Mouse (Mus musculus) CD4-positive, CD25-positive, alpha-beta regulatory T cell (primary cell): ENCODE measurements around the gene Sfpq. TPM values are rescaled to one million over a fixed set of nuclear protein-coding genes. Genes with fewer than 3 reads are reported as not detected.

Source experiments
- polyA plus RNA-seq: library from polyadenylated mRNA; unstranded; fragments of 100-300 nt; shearing (Covaris generic); gene quantifications from one replicate; pipeline ENCODE4 v1.2.1, GENCODE M21; 2017

Gene Sfpq
- 121 TPM for polyA plus RNA-seq

DNA sequence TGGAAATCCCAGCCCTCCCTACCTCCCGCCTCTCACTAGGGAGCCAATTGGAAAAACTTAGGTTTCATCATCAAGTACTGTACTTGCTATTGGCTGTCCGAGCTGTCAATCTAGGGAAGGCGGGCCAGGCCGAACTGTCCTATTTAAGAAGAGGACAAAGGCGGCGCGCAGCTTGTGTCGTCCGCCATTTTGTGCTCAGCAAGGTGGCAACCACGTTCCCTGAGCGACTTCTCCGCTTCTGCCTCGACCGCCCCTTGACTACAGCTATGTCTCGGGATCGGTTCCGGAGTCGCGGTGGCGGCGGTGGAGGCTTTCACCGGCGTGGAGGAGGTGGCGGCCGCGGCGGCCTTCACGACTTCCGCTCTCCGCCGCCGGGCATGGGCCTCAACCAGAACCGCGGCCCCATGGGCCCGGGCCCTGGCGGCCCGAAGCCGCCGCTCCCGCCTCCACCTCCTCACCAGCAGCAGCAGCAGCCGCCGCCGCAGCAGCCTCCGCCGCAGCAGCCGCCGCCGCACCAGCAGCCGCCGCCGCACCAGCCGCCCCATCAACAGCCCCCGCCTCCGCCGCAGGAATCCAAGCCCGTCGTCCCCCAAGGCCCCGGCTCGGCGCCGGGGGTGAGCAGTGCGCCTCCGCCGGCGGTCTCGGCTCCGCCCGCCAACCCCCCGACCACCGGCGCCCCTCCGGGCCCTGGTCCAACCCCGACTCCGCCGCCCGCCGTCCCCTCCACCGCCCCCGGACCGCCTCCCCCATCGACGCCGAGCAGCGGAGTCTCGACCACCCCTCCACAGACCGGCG is at the start of gene Sfpq:
Gene Sfpq, plus strand, starts transcription at position 174 of the 795 bp plus-strand sequence.

GRCm38 (mm10) chr4:127060585-127061290 is 39.6 kb downstream of the Sfpq start, which contains the start of gene Zmym1:
Gene Zmym1, minus strand, starts transcription at chr4:127061152.

GRCm38 (mm10) chr4:127076875-127077548 is 55.9 kb downstream of the Sfpq start, which contains the start of gene Zmym6:
Gene Zmym6, plus strand, starts transcription at chr4:127077383.

Other genes with a start within 250 kb of the Sfpq start
- gene Zmym4, start 53.2 kb upstream of the Sfpq start, polyA plus RNA-seq: 52.4 TPM
- 25.4 TPM for gene Zmym1, start 39.8 kb downstream of the Sfpq start, polyA plus RNA-seq
- 29.0 TPM for gene Zmym6, start 56.1 kb downstream of the Sfpq start, polyA plus RNA-seq
- gene Tmem35b, start 102.4 kb downstream of the Sfpq start, polyA plus RNA-seq: 24.2 TPM
- 0.05 TPM for gene Dlgap3, start 147.9 kb downstream of the Sfpq start, polyA plus RNA-seq
- 45.1 TPM for gene Smim12, start 222.5 kb downstream of the Sfpq start, polyA plus RNA-seq